Mouse (Mus musculus) liver (tissue): Measurements from ENCODE around the gene Simc1.

ENCODE experiments used
- DNase-seq: peaks from one replicate; pipeline ENCODE4 v3.0.0-alpha.2; 2020; ENCODE audit warnings: mixed read lengths

The Simc1 gene

GRCm38 (mm10) chr13:54589996-54590951 is 86.7 kb downstream of the Simc1 start, which contains the start of the genes Nop16 and Higd2a:
Gene Nop16, minus strand, starts transcription at chr13:54590090.
Gene Higd2a, plus strand, starts transcription at chr13:54590207.
- peak; percentile 97 for DNase-seq

GRCm38 (mm10) chr13:54591776-54592356 is 88.3 kb downstream of the Simc1 start:
- no peak for DNase-seq

GRCm38 (mm10) chr13:54593617-54594016 is 90.0 kb downstream of the Simc1 start:
- DNase-seq = no peak

- no peak for DNase-seq
Observed at GRCm38 (mm10) chr13:54596107-54596690, 92.6 kb downstream of the Simc1 start.

GRCm38 (mm10) chr13:54596870-54597269 is 93.3 kb downstream of the Simc1 start:
- no peak for DNase-seq

GRCm38 (mm10) chr13:54598622-54599143 is 95.1 kb downstream of the Simc1 start:
- no peak for DNase-seq
